Mouse (Mus musculus) layer of hippocampus, postnatal 25 days (tissue): ENCODE results near the gene Olfr1357. TPM values are rescaled to one million over a fixed set of nuclear protein-coding genes. Genes with fewer than 3 reads are reported as not detected.
A peak's percentile ranks its signal among the peaks of the same experiment; 100 is the strongest.

ENCODE experiments used
- DNase-seq, 2 experiments: peaks; one replicate each; pipeline ENCODE4 v3.0.0; 2022; ENCODE audit warnings: mixed read lengths in 2 of 2, low spot score in 1 of 2; ENCODE audit errors: extremely low spot score in 1 of 2
- total RNA-seq, 2 experiments: library from RNA; stranded (reverse); gene quantifications; 2 replicates each; pipeline ENCODE4 v1.2.3; 2021

Olfr1357 gene
- total RNA-seq, 2 experiments from 2014 or later, result not detected

- no peak for DNase-seq
Observed at GRCm38 (mm10) chr10:78583347-78583746, 34.5 kb downstream of the Olfr1357 start.

DNA sequence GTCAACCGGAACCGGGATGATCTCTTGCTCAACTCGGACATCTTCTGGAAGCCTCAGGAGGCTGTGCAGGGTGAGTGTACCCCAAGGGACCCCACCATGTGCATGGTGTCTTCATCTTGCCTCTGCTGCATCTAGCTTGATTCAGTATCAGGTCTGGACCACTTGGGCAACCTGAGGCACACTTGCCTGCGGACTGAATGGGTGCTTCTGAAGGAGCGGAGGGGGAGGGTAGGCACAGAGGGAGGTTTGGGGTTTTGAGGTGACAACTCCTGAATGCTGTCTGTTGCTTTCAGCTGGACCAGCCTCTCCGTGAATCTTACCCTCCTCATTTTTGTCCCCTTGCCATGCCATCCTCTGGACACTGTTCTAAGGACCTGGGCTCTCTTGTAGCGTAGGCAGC lies 36.8 kb downstream of the Olfr1357 start:
- DNase-seq, result no peak

GRCm38 (mm10) chr10:78578204-78578603 lies 39.7 kb downstream of the Olfr1357 start:
- DNase-seq, result no peak

DNA sequence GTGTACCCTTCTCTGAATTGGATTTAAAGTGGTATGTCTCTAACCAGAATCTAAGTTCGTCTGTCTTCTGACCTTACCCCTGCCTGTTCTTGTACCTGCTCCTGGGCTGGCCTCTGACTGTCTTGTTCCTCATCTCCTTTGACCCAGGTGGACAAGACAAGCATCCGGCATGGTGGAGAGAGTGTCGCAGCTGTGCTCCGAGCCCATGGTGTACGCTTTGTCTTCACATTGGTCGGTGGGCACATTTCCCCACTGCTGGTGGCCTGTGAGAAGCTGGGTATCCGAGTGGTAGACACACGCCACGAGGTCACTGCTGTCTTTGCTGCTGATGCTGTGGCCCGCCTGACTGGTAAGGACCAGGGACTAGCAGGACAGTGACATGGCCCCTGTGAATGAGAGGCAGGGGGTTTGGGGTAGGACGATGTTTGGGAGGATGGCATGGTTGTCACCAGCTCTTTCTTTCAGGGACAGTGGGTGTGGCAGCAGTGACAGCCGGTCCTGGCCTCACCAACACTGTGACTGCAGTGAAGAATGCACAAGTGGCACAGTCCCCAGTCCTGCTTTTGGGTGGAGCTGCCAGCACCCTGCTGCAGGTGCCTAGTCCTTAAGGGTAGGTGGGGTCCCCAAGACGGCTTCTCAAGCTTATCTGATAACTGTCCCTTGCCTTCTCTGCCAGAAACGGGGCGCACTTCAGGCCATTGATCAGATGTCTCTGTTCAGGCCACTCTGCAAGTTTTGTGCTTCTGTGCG lies 41.3 kb downstream of the Olfr1357 start:
- DNase-seq, result no peak

- DNase-seq, result peak; percentile 25 to 40
Observed at GRCm38 (mm10) chr10:78575690-78576089, 42.2 kb downstream of the Olfr1357 start.

GRCm38 (mm10) chr10:78575105-78575632 lies 42.7 kb downstream of the Olfr1357 start:
- no peak for DNase-seq

DNA sequence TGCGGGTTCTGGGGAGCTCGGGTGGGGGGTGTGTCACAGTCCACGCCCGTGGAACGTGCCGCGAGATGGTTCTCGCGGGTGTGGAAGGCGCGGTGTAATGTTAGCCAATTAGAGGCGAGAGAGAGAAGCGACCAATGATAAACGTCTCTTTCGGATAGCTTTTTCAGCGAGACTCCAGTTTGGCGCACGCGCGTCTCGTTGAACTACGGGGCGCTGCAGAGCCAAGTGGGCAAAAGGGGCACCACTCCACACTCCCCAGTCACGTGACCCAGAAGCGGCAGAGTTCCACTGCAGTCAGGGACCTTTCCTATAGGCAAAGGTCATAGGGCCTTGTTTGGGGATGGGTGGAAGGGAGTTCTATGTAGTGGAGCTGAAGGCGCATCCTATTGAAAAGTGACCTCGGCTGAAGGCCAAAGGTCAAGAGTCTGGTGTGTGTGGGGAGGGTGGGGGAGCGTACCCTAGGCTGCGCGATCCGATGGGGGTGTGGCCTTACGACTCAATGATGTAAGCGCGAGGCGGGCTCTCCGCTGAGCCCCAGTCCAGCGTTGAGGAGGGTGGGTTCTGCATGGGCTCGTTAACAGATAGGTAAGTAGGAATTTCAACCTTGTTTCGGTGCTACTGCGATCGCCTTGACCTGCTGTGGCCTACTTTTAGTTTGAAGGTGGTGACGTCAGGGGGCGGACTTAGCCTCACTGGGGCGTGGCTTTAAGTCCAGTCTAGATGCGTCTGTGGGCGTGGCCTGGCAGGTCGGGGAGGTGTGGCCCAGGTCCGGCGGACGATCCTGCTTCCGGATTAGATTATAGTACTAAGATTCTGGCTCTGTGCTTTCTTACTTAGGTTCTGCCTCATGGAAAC lies 43.4 kb downstream of the Olfr1357 start, which contains the start of gene Ilvbl:
Ilvbl (plus strand) TSS at position 97 of the 855 bp plus-strand sequence.
- peak; percentile 83 to 84 for DNase-seq

- no peak for DNase-seq
Observed at GRCm38 (mm10) chr10:78573226-78573625, 44.6 kb downstream of the Olfr1357 start.

DNA sequence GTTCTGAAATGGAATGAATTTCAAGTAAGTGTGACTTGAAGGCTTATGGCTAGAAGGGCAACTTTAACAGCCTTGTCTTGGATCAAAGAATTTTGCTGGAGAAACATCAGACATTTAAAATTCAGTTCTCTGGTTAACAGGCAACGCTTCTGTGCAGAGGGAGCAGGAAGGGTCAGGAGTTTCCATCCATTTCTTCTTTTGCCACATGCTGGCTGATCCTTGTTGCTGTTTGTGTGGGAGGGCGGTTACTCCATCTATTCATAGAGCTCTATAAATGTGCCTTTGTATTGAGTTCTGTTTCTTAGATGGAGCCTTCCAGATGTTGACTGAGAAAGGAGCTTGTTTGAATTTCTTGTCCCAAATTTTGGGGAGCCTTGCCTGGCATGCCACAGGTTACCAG lies 47.0 kb downstream of the Olfr1357 start:
- DNase-seq, result no peak

- no peak for DNase-seq
Observed at GRCm38 (mm10) chr10:78570416-78570815, 47.5 kb downstream of the Olfr1357 start.

DNA sequence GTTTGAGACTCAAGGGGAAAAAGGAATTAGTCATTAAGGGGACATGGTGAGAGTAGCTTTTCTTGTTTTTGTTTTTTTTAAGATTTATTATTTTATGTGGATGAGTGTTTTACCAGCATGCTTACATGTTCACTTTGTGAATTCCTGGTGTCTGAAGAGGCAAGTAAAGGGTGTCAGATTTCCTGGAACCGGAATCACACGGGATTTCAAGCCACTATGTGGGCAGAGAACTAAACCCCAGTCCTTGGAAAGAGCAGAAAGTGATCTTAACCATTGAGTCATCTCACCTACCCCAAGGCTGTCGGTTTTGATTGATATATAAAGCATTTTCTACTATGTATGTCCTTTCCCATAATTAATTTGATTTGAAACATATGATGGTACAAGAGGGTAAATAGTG lies 48.2 kb downstream of the Olfr1357 start:
- DNase-seq, result no peak

GRCm38 (mm10) chr10:78569191-78569590 lies 48.7 kb downstream of the Olfr1357 start:
- DNase-seq, result no peak

- DNase-seq, result no peak
Observed at GRCm38 (mm10) chr10:78565070-78565469, 52.8 kb downstream of the Olfr1357 start.

Other genes starting within 250 kb of the Olfr1357 start
- gene Rrp1, start 205.0 kb downstream of the Olfr1357 start, total RNA-seq, result 100 to 1,000 TPM; 332 to 335 TPM
- 10 to 100 TPM; 38.7 to 40.7 TPM for gene Cstb, start 192.4 kb downstream of the Olfr1357 start, total RNA-seq
- 10 to 100 TPM; 88.2 to 97.2 TPM for gene Pdxk, start 153.1 kb downstream of the Olfr1357 start, total RNA-seq
- not detected for gene Olfr1358, start 100.6 kb downstream of the Olfr1357 start, total RNA-seq
- 10 to 100 TPM; 22.7 to 28.5 TPM for gene Ilvbl, start 43.7 kb downstream of the Olfr1357 start, total RNA-seq
- gene Syde1, start 26.1 kb downstream of the Olfr1357 start, total RNA-seq, result 1 to 10 TPM; 5.9 to 6.3 TPM
- gene Casp14, start 100.2 kb upstream of the Olfr1357 start, total RNA-seq, result not detected
- gene Ccdc105, start 135.0 kb upstream of the Olfr1357 start, total RNA-seq, result under 1 TPM; 0.42 to 0.47 TPM
- gene Slc1a6, start 162.4 kb upstream of the Olfr1357 start, total RNA-seq, result 10 to 100 TPM; 11.0 to 12.5 TPM
- not detected for gene Olfr1356, start 234.1 kb upstream of the Olfr1357 start, total RNA-seq